Mouse (Mus musculus): Measurements from ENCODE around the gene 4921524J17Rik.

4921524J17Rik gene

DNA sequence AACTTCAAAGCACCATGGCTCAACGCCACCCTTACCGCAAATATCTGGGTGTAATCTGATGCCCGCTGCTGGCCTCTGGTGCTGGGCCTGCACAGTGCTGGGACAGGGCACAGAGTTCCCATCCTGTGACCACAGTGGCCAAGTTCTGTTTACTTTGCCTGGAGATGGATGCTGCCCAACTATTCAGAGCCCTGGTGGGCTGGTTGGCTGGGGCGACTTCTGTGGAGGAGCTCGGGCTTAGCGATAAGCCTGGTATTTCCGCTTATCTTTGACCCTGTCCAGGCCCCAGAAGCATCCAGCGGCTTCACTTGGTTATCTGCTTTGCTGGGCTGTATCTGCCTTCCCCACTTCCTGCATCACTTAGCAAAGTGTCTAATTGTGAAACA, 51.8 kb downstream of the 4921524J17Rik start:
- no peak for DNase-seq (ENCODE audit: low spot score in 2 of 2)

DNA sequence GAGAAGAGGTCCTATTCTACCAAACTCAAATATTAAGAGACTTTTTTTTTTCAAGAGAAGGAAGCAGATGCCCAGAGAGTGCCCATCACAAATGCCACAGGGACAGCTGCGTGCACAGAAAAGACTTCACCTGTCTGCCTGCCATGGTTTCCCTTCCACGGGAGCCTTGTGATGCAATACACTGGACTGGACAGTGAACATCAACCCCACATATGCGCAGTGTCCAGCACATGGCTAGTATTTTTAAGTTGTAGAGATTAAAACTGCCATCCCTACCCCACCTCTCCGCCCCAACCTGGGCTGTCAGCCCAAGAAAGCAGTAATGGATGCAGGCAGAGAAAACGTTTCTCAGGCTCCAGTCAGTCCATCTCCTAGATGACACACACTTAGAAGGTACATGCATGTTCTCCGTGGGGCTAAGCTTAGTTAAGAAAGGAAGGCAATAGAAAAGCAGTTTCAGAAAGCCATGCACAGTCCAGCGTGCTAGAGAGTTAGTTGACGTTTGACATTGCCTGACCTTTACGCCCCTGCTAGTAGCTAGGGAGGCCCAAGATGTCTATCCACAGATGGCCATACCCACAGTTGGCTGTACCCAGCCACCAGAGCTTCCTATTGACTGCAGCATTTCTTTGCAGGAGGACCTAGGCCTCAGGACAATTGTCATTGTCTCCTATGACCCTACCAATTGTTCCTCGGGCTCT, 52.4 kb downstream of the 4921524J17Rik start:
- DNase-seq (ENCODE audit: low spot score in 2 of 2): no peak

DNA sequence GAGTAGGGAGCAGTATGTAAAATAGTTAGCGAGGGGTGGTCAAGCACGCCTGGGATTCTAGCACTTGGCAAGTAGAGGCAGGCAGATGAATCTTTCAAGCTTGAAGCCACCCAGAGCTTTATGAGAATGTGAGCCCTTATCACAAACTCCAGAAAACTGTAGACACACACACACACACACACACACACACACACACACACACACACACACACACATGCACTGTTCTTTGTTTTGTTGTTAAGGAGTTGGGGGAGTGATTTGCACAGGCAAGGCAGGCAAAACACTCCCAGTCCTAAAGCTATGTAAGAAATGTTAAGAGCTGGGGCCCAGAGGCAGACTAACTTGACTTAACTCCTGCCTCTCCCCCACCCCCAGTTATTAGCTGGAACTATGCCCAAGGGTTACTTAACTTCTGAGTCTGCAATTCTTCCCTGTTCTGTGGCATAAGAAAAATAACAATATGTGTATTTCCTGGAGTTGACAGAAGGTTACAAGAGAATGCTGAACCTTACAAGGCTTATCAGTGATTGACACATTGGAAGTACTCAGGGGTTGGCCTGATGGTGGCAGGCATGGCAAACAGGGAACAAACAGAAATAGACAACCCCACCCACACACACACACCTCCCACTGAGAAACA, 53.4 kb downstream of the 4921524J17Rik start:
- DNase-seq (ENCODE audit: low spot score in 2 of 2): no peak

DNA sequence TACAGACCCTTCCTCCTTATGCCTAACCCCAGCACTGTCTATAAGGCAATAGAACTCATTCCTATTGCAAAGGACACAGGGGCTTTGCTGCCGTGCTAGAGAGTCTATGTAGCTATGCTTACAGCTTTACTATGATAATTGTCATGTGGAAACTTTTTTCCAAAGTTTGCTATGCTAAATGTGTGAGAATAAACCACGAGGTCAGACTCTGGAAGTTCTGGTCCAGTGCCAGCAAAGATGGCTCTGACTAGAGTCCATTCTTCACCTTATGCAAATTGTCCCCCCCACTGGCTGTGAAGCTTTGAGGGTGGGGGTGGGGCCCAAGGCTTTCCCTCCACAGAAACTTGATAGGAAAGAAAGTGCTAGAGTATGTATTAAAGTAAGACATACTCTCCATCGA, 56.1 kb downstream of the 4921524J17Rik start:
- no peak for DNase-seq (ENCODE audit: low spot score in 2 of 2)

DNA sequence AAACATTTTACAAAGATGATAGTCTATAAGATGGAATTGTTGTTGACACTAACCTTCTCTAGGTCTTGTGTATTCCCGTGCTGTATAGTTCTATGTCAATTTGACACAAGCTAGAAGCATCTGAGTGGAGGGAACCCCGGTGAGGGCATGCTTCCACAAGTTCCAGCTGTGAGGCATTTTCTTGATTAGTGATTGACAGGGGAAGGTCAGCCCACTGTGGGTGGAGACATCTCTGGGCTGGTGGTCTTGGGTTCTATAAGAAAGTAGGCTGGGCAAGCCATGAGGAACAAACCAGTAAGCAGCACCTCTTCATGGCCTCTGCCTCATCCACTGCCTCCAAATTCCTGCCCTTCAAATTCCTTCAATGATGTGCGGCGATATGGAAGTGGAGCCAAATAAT, 58.3 kb downstream of the 4921524J17Rik start:
- no peak for DNase-seq (ENCODE audit: low spot score in 2 of 2)

DNA sequence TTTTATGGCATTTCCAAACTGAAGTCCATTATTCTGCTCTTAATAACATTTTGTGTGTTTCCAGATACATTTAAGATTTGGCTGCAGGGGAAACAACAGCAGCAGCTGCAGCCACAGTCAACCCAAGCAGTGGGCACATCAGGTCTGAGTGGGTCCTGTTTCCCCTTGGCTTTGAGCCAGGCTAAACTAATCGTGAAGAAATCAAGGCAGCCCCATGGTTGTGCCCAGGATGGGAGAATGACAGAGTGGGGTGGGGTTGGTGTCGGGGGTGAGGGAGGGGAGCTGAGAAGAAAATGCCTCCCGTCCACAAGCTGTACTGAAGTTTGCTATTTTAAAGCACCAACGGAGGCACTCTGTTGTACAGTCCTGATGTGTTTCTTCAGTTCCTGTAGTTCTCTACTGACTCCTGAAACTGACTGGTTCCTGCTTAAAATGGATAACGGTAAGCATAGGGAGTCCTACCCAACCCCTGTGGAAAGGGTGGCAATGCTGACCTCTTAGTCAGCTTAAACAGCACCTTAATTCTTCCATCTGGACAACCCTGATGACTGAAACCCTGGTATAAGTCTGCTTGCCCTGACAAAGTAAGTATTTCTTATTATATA, 59.1 kb downstream of the 4921524J17Rik start:
- DNase-seq (ENCODE audit: low spot score in 2 of 2): no peak

DNA sequence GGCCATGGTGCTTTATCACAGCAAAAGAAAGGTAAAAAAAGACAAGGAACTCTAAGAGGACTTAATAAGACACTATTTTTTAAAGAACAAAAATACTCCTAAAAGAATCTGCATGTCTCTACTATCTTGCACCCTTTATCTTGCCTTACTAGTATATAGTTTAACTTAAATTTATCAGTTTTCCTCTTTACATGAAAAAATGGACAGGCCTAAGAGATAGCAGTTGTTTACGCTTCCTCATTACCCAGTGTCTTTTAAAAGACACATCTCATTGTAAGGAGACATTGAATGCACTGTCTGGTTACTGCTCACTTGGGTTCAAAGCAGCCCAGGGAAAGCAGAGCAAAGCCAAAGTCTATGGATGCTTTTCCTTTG, 60.2 kb downstream of the 4921524J17Rik start:
- no peak for DNase-seq (ENCODE audit: low spot score in 2 of 2)

DNA sequence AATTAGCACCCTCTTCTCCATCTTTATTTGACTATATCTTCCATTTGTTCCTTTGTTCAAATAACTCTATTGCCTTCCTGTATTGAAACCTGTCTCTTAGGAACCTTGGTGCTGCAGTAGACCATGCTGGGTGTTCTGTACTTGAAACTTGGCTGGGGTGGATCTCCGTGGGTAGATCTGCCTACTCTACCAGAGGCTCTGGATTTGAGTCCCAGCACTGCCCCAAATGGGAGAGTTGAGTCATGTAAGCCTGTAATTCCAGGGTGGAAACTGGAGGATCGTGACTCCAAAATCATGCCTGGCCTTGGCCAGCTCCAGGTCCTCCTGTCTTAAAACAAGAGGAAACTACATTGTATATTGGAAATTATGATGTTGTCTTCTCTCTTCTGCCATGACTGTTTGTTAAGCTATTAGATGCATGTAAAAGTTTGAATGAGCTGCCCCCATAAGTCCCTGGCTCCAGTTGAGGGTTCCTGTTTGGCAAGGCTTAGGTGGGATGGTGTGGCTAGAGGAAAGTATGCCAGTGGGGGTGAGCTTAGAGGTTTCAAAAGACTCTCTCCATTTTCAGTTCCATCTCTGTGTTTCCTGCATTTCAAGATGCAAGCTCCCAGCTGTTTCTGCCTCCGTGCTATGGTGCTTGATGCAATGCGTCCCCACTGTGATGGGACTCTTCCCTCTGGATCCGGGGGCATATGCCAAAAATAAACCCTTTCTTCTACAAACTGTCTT, 60.7 kb downstream of the 4921524J17Rik start:
- peak in 1 of 2 experiments; percentile 41 for DNase-seq (ENCODE audit: low spot score in 2 of 2)

DNA sequence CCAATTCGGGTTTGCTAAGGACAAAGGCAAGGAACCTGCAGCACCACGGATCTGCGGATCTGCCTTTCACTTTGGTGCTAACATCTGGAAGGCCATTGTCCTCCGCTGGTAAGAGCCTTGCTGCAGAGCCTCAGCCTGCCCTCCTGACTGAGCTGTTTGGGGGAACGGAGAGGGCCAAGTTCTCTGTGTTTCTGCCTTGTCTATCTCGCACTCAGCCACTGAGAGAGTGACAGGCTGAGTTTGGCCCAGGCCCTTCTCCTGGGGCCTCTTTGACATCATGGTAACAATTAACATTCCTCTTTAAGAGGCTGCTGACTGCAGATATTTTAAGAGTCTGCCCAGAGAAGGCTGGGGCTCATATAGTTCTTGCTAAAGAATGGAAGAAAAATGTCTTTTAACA, 67.5 kb downstream of the 4921524J17Rik start:
- no peak for DNase-seq (ENCODE audit: low spot score in 2 of 2)

DNA sequence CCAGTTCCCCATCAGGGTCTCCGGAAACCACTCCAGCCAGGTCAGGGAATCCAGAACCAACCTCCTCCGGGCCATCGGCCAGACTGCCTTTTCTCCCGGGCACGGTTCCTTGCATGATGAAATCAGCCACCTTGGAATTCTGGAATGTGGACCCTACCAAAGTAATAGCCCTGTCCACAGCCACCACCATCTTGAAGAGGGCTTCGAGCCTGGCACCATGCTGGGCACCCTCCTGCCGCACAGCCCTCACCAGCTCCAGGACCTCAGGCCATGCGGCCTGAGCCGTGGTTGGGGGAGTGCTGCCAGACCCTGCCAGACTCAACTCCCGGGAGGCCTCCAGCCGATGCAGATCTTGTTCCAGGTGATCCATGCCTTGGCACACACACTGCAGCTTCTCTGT, 68.0 kb downstream of the 4921524J17Rik start:
- no peak for DNase-seq (ENCODE audit: low spot score in 2 of 2)

DNA sequence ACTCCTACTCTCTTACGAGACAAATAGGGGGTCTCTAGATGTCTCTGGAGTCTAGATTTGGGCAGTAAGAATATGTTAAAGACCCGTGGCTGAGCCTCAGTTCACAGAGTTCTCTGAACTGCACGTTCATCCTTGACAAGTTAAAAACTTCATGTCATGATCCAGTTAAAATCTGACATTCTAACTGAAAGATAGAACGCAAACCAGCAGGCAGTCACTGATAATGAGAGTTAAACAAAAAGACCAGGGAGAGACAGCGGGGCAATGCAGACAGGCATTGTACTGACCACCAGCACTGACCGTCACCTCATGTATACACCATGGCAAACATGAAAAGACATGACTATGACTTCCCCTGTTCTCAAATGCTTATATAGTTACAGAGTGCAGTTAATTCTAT, 69.2 kb downstream of the 4921524J17Rik start:
- DNase-seq (ENCODE audit: low spot score in 2 of 2): no peak

DNA sequence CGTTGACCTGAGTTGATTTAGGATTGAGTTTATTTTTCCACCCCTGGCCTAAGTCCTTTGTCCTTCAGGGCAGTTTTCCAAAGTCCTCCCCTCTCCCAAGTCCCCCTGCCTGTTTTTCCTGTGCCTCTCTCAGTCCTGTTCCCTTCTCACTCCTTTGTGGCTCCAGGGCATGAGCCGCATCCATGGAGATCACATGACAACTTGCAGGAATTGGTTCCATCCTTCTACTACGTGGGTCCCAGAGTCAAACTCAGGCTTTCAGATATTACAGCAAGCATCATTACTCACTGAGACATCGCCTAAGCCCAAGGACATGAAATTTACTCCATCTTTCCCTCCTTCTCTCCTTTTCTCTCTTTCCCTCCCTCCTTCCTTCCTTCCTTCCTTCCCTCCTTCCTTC, 70.4 kb downstream of the 4921524J17Rik start:
- no peak for DNase-seq (ENCODE audit: low spot score in 2 of 2)

Measured in left cerebral cortex, adult 9 months (tissue).